Mouse (Mus musculus): ENCODE data around the gene Scgb1a1.
"Not testable (repeated sequence)": the region's sequence is repeated elsewhere in the genome, so short reads cannot be mapped to it uniquely, and the experiment has no call there.

Gene Scgb1a1

GRCm38 (mm10) chr19:9100297-9101061 lies 12.7 kb upstream of the Scgb1a1 start:
- DNase-seq (ENCODE audit: low spot score) = peak; percentile 43

GRCm38 (mm10) chr19:9099751-9100150 lies 12.0 kb upstream of the Scgb1a1 start:
- no peak for DNase-seq (ENCODE audit: low spot score)

DNA sequence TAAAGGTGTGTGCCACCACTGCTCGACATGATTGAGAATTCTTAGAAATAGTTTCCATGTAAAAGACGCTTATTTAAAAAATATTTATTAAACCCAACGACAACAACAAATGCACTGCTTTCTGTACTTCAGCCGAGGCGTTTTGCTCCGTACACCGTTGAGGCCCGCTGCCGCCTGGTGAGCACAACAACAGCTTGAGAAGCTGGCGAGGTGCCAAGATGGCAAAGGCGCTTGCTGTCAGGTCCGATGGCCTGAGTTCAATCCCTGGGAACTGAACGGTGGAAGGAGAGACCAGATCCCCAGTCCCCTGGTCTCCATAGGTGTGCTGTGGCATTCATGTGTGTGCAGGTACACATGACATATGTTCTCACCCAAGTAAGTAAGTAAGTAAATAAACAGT lies 9.7 kb upstream of the Scgb1a1 start:
- no peak for DNase-seq (ENCODE audit: low spot score)

- no peak for DNase-seq (ENCODE audit: low spot score)
Observed at GRCm38 (mm10) chr19:9095111-9095510, 7.4 kb upstream of the Scgb1a1 start.

DNA sequence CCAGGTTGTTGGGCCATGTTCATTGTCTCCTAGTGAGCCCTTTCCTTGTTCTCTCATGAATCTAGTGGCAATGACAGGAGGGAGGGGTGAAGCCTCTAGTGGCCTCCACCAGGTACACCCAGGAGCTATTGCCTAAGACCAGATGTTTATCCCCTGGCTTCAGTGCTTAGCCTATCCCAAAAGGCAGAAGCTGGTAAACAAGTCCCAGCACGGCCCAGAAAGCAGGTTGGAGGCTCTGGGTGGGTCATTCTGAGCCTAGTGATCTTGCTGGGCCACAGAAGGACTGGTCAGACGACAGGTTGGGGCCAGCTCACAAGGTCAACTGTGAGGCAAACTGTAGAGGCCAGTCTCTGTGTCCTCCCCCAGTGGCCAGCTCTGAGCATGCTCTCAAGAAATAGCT lies 3.0 kb upstream of the Scgb1a1 start:
- DNase-seq (ENCODE audit: low spot score) = no peak

GRCm38 (mm10) chr19:9090191-9090590 lies 2.4 kb upstream of the Scgb1a1 start:
- no peak for DNase-seq (ENCODE audit: low spot score)

DNA sequence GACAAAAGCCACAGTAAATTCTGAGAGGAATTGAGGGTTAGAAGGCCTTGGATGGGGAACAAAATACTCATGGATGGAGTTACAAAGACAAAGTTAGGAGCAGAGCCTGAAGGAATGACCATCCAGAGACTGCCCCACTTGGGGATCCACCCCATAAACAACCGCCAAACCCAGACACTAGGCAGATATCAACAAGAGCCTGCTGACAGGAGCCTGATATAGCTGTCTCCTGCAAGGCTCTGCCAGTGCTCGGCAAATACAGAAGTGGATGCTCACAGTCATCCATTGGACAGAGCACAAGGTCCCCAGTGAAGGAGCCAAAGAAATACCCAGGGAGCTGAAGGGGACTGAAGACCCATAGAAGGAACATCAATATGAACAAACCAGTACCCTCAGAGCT lies 3.9 kb downstream of the Scgb1a1 start:
- DNase-seq (ENCODE audit: low spot score) = not testable (repeated sequence)

DNA sequence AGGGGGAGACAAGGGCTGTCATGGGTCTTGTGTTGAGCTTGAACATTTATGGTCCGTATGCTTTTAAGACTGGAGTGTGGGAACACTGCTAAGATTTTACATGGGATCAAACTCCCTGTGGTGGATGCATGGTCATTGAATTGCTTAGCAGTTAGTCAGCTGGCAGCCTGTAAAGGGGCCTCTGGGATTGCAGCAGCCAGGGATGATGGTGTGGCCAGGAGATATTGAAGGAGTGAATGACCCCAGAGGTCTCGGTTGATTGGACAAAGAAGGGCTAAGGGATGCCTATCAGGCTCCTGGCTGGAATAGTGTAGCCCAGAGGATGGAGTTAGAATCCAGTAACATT lies 4.8 kb downstream of the Scgb1a1 start:
- no peak for DNase-seq (ENCODE audit: low spot score)

DNA sequence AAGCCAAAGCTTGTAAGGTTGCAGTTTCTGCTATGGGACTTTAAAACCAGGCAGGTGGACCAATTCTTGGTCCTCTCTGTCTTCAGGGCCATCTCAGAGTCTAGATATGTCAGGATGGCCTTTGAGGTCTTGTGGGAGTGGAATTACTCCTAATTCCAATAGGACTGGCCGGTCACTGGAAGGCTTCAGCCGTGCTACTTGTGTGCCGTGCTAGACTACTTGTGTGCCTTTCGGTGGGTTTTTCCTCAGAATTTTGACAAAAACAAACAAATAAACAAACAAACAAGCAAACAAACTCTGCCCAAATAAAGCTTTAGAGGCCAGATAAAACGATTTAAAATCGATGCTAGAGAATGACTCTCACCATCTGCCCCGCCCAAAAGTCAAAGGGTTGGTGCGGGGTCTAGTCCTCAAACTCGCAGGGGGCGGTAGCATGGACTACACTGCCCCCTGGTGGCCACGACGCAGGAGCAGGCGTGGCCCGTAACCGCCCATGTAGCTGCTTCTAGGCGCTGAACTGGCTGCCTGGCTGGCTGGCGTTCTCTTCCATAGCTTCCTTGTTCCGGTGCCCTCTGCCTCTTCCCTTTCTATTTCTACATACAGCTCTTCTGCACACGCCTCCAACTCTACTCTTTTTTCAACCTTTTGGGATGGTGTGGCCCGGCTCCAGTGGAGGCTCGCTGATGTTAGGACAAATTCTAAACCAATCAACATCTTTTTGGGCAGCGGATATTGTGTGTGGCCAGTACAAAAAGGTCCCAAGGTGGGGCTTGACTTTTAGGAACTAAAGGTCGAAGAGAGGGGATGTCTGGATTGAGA lies 5.4 kb downstream of the Scgb1a1 start:
- peak; percentile 87 for DNase-seq (ENCODE audit: low spot score)

DNA sequence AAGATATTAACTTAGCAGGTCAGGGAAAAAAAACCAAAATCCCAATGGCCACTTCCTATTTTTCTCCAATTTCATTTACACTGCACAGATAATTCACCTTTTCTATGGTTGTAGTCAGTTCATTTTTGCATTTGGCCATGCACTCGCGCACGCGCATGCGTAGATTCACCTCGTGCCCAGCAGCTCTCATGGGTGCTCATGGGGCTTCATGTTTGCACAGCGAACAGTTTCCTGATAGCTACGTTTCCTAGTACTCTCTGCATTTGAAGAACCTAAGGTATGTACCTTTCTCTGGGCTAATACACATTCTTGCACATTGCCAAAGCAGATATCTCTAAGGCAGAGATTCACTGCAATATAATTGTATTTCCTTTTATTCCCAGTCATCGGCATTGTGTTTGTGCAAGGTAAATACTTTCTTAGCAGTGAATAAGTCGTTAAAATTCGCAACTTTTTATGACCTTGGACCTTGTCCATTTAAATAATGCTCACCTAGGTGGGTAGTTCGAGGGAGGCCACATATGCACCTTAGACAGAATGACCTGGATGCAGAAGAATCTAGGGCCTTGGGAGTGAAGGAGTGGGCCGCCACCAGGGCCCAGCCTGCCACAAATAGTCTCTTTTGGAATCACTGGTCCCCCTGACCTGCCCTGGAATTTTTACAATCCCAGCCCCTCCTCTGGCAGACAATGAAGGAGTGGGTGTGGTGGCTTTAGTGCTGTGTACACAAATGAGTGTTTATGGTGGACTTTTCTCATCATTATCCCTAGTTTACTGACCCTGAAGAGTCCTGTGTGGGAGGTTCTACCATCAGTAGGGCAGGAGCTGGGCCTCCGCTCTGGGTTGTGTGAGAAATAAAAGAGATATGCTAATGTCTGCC lies 6.2 kb downstream of the Scgb1a1 start:
- DNase-seq (ENCODE audit: low spot score) = no peak

DNA sequence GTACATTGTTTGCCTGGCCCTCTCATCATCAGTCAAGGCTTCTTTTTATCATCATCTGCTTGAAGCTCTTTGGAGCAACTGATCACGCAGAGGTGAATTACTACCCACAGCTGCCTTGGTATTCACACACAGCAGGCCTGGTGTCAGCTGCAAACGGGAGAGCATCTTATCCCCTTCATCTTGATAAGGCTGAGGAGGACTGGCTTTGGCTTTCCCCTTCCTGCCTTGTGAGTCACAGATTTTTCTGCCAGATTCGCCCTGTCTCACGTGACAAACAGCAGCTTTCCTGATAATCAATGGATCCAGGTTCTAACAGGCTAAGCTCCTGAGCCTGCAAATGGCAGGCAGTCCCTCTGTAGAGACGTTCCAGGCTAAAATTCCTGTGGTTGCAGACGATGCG lies 7.8 kb downstream of the Scgb1a1 start:
- DNase-seq (ENCODE audit: low spot score) = no peak

DNA sequence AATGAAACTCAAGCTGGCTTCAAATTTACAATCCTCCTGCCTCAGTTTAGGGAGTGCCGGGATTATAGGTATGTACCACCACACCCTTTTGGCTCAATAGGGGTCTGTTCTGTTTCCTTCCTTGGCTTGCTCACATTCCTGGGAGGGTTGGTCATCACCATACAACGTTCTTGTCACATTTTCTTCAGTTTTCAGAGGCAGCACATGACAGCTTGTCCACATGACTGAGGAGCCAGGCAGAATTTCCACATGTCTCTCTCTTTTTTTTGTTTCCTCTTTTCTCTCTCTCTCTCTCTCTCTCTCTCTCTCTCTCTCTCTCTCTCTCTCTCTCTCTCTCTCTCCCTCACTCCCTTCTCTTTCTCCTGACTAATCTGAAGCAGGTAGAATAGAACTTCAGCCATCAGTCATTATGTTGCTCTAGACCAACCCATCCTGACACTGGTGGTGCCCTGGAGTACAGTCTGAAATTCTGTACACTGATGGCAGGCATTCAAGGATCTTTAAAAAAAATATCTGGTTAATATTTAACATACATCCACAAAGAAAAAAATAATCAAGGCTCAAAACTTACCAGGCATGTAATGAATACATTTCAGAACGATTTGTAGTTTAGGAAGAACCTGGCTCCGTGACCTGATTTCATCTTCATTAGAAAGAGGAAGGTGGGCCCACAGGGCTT lies 10.6 kb downstream of the Scgb1a1 start:
- DNase-seq (ENCODE audit: low spot score) = no peak

DNA sequence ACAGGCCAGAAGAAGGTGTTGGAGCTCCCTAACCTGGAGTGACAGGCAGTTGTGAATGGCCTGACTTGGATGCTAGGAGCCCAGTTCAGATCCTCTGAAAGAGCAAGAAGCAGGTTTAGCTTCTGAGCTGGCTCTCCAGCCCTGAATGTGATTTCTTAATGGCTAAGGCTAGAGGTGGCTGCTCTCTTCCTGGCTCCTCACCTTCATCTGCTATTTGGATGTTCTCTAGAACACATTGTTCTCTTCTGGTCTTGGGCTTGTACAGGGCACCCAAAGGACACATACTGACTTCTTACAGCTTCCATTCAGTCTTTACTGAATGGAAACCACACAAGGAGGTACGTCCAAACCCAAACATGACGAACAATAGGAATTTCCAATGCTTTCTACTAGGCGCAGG lies 11.7 kb downstream of the Scgb1a1 start:
- DNase-seq (ENCODE audit: low spot score) = no peak

GRCm38 (mm10) chr19:9075558-9075957 lies 12.2 kb downstream of the Scgb1a1 start:
- no peak for DNase-seq (ENCODE audit: low spot score)

DNA sequence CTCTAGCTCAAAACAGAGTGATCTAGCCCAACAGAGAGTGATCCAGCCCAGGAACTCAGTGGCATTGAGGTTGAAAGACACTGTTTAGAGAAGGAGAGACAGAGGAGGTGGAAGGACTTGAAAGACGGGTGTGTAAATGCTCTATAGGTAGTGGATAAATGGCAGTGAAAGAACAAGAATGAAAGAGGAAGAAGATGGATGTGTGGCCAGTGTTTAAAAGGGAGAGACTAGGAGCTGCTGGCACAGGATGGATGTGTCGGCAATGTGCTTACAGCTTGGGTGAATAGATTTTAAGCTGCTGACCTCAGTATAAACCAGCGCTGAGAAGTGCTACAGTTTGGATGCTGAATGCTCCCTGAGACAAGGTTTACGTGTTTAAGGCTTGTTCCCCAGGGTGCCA lies 13.3 kb downstream of the Scgb1a1 start:
- no peak for DNase-seq (ENCODE audit: low spot score)

DNA sequence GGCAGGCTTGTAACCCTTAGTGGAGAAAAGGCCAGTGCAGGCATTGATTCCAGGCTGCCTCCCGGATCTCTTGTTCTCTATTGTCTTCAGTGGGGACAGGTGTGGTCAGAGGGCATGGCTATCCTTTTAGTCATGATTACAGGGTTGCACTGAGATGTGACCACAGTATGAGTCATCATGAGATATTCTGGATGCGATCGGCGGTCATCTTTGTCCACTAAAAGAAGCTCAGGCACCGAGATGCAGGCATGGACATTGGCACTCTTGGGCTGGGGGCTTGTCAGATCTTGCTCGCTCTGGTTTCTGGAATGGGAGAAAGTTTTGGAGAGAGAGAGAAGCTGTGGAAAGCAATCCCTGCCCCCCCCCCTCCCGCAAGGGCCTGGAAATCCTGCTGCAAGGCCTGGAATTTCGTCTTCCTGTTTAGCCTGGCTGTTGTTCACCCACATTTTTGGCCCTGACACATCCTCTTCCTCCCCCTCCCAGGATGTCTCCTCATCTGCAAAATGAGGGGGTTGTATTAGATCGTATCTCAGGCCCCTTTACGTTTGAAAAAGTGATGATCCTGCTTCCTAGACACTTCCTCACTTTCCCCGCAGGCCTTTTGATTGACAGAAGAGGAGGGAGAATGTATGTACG lies 13.9 kb downstream of the Scgb1a1 start:
- DNase-seq (ENCODE audit: low spot score) = no peak

- DNase-seq (ENCODE audit: low spot score) = no peak
Observed at GRCm38 (mm10) chr19:9072157-9072530, 15.6 kb downstream of the Scgb1a1 start.

DNA sequence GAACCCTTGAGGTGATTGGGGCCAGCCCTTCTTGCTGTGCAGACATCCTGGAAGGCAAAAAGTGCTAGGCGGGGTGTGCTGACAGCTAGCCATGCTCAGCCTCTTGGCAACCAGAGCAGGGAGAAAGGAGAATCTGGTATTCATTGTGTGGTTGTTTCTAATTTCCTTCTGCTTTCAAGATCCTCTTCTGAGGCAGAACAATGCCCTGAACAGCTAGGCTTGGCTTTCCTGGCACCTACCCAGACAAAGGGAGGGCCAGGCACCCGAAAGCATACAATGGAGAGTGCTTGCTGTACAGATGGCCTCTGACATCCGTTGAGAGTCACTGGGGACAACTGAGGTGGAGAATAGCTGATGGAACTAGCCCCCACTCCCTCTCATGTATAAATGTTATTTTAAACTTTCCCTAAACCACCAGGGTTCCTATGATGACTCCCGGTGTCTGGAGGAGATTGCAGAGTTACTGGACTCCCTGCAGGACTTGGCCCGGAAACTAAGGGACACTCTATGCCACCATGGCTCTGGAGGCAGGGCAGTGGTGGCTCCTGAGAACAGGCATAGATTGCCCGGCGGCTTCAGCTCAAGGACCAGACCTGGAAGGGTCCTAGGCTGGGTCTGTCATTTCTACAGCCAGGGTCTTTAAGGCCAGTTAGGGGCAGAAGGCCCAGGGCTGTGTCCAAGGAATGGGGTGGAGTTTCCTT lies 16.2 kb downstream of the Scgb1a1 start:
- peak; percentile 45 for DNase-seq (ENCODE audit: low spot score)

DNA sequence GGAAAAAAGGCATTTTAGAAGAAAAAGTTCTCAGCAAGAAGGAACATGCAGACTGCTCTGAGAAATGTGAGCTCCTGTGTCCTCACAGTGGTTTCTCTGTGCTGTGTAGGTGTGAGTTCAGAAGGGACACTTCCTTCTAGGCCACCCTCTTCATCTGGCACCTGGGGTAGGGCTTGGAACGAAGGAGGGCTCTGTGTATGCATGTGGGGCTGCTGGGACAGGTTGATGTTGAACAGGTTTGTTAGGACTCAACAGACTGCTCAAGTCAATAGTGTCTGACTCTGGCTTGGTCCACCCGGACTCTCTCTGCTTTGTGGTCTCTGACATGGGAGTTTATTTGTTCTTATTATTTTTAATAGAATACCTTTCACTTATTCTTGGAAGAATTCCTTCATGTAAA lies 17.4 kb downstream of the Scgb1a1 start:
- DNase-seq (ENCODE audit: low spot score) = no peak

DNA sequence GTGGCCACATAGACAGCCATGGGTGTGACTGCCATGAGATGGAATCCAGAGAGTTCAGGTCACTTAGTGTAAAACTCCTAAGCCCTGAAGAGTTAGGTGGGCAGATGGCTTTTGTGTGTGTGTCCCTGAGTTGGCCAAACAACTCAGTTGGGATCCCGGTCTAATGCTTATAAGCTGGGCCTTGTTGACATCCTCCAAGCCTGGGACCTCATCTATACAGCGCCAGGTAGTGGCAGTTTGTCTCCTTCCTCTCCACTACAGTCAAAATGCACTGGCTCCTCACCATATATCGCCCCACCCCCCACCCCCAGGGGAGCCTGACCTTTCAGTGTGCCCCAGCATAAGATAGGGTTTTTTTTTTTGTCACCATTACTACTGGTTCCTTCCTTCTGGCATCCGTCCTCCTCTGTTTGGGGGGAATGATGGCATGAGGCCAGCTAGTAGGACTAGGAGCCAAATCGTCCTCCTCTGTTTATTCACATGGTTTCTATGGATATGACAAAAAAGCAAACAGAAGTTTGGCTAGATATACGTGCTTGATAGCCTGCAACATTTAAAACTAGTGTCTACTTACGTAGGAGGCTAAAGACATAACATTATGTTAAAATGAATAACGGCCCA lies 18.0 kb downstream of the Scgb1a1 start:
- no peak for DNase-seq (ENCODE audit: low spot score)
